Mouse (Mus musculus): Measurements from ENCODE around the gene Prpf6. TPM values are rescaled to one million over a fixed set of nuclear protein-coding genes. Genes with fewer than 3 reads are reported as not detected.

Gene Prpf6
- polyA plus RNA-seq, 1 experiment from 2014 or later: 77.0 TPM

DNA sequence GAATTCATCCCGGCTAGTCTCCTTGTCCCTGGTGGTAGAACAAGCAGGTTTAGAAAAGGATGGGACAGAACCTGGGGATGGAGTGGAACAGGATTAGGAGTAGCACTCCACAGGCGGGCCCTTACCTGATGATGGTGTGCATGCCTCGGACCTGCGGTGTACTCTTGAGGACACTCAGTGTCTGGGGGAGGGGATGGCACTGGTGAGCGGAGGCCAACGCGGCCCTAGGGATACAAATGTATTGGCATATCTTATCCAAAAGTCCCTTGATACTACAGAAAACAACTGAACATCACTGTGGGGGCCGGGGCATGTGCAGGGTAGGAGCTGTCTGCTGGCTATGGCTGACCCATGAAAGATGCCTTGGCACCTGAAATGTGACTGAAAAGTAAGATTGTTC is 21.3 kb upstream of the Prpf6 start:
- 85% methylated on average over 8 of the region's 8 CpGs for WGBS
- Histone ChIP-seq H3K27ac (ENCODE audit: low read depth, low read length) (no peak overlapping the region), H3K9me3 (ENCODE audit: control insufficient read depth, low read length) (no peaks in the 10 kb centered on the region), H3K27me3 (ENCODE audit: control insufficient read depth, insufficient read depth, low read length) (no peaks in the 10 kb centered on the region), H3K4me1 (ENCODE audit: control insufficient read depth, insufficient read depth, low read length) (no peaks in the 10 kb centered on the region), H3K36me3 (ENCODE audit: control insufficient read depth, insufficient read depth, low read length) (no peaks in the 10 kb centered on the region), H3K4me2 (no peak overlapping the region), H3K9ac (ENCODE audit: low read length) (no peak overlapping the region), H3K4me3 (ENCODE audit: low read depth, low read length) (no peak overlapping the region)
- ATAC-seq (ENCODE audit: low FRiP score) (0 out of 2 replicates have a peak, but pooled peaks have one; percentile 15), DNase-seq (ENCODE audit: low spot score, missing footprints) (no peak)

DNA sequence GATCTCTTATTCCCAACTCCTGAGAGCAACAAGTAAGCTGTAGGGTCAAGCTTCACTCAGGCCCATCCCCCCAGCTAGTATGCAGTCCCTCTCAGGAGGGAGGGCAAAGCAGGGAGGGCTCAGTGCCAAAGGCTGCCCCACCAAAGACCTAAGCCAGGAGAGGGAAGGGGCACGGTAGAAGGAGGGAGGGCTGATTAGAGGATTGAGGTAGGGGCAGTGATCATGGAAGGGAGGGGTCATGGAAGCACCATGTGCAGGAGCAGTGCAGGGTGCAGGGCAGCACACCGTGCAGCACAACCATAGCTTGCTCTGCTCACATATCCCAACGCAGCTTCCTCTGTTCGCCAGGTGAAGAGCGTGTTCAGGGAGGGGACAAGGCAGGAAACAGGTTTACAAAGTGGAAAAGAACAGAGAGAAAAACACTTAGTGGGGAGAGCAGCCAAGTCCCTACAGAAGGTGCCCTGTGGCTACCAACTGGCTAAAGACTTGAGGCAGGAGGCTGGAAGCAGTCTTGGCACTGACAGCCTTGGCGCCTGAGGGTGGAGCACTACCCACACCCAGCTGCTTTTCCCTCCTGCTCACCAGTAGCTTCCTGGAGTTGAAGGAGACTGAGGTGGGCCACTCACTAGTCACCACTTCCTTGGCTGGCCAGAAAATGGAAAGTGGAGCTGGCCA is 20.6 kb upstream of the Prpf6 start:
- Histone ChIP-seq H3K4me1 (ENCODE audit: control insufficient read depth, insufficient read depth, low read length) (no peaks in the 10 kb centered on the region), H3K4me3 (ENCODE audit: low read depth, low read length) (no peak overlapping the region), H3K27me3 (ENCODE audit: control insufficient read depth, insufficient read depth, low read length) (no peaks in the 10 kb centered on the region), H3K9me3 (ENCODE audit: control insufficient read depth, low read length) (no peaks in the 10 kb centered on the region), H3K27ac (ENCODE audit: low read depth, low read length) (no peak overlapping the region), H3K4me2 (no peak overlapping the region), H3K36me3 (ENCODE audit: control insufficient read depth, insufficient read depth, low read length) (no peaks in the 10 kb centered on the region), H3K9ac (ENCODE audit: low read length) (no peak overlapping the region)
- WGBS: 68% methylated on average over 6 of the region's 6 CpGs
- DNase-seq (ENCODE audit: low spot score, missing footprints): no peak
- ATAC-seq (ENCODE audit: low FRiP score): no peak

DNA sequence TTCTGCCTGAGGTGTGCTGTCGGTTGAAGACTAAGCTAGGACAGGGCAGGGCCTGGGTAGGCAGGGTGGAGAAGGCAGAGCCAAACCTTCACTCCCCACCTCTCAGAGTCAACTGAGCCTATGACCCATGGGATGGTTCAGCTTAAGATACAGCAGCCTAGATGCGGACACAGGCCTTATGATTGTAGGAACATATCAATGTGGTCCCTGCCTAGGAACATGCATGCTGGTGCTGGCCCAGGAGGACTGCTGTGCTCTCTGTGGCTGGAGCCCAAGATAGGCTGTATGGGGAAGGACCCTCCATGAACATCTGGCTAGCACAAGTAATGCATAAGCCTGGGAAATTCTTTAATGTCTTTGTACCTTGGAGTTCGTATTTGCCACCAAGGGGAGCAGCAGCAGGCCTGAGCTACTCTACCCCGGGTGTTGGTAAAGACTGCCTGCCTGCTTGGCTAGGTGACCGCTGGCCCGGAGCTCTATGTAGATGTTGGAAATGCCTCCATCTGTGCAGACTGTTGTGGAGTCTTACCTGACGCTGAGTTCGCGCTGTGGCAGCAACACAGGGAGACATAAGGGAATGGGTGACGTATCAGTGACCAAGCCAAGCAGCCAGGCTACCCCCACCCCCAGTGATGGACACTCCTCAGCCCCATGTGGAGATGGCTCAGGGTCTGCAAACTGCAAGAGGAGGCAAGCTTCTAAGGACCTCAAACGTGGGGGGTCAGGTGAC is 19.6 kb upstream of the Prpf6 start:
- DNase-seq (ENCODE audit: low spot score, missing footprints) (no peak), ATAC-seq (ENCODE audit: low FRiP score) (no peak)
- Histone ChIP-seq H3K4me2 (no peak overlapping the region), H3K4me3 (ENCODE audit: low read depth, low read length) (no peak overlapping the region), H3K27ac (ENCODE audit: low read depth, low read length) (no peak overlapping the region), H3K4me1 (ENCODE audit: control insufficient read depth, insufficient read depth, low read length) (no peaks in the 10 kb centered on the region), H3K36me3 (ENCODE audit: control insufficient read depth, insufficient read depth, low read length) (no peaks in the 10 kb centered on the region), H3K9me3 (ENCODE audit: control insufficient read depth, low read length) (no peaks in the 10 kb centered on the region), H3K9ac (ENCODE audit: low read length) (no peak overlapping the region), H3K27me3 (ENCODE audit: control insufficient read depth, insufficient read depth, low read length) (no peaks in the 10 kb centered on the region)
- 90% methylated on average over 11 of the region's 11 CpGs for WGBS

DNA sequence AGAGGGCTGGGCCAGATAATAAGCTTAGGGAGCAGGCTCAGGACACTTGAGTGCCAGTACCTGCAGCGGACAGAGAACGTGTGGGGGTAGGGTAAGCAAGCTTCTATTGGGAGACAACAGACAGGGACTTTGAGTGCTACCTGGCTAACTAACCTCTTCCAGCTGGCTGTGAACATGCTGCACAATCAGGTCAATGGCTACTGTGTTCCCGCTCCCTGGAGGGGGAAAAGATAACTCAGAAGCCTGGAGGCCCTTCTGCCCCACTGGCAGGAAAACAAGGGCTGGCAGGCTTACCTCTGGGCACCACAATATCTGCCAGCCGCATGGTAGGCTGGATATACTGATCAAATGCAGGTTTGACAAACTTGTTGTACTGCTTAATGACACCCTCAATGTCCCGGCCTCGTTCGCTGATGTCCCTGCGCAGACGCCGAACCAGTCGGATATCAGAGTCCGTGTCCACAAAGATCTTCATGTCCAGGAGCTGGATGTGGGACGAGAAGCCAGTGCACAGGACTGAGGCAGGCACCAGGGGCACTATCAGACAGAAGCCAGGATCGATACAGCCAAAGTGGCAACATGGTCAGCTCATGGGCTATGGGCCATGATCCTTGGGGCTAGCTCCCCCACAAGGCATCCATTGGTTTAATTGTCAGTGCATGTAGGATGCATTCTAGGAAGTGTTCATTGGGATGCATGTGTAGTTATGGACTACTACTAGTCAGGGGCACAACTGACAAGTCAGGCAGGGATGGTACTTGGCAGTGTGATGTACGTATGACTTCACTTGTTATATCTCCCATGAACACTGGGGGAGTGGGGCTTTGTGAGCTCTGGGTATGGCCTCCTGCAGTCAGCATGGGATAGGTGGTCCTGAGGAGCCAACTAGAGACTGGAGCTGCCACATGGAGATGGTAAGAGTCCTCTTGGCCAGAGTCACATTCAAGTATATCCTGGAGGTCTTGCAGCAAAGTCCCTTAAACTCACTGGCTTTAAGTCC is 18.4 kb upstream of the Prpf6 start:
- H3K4me1 ChIP-seq (ENCODE audit: control insufficient read depth, insufficient read depth, low read length): no peaks in the 10 kb centered on the region
- no peaks in the 10 kb centered on the region for H3K36me3 ChIP-seq (ENCODE audit: control insufficient read depth, insufficient read depth, low read length)
- H3K27me3 ChIP-seq (ENCODE audit: control insufficient read depth, insufficient read depth, low read length): no peaks in the 10 kb centered on the region
- H3K9me3 ChIP-seq (ENCODE audit: control insufficient read depth, low read length): no peaks in the 10 kb centered on the region
- H3K27ac ChIP-seq (ENCODE audit: low read depth, low read length): no peak overlapping the region
- WGBS: 93% methylated on average over 15 of the region's 15 CpGs
- no peak overlapping the region for H3K4me2 ChIP-seq
- ATAC-seq (ENCODE audit: low FRiP score) (no peak), DNase-seq (ENCODE audit: low spot score, missing footprints) (no peak)
- no peak overlapping the region for H3K9ac ChIP-seq (ENCODE audit: low read length)
- no peak overlapping the region for H3K4me3 ChIP-seq (ENCODE audit: low read depth, low read length)

DNA sequence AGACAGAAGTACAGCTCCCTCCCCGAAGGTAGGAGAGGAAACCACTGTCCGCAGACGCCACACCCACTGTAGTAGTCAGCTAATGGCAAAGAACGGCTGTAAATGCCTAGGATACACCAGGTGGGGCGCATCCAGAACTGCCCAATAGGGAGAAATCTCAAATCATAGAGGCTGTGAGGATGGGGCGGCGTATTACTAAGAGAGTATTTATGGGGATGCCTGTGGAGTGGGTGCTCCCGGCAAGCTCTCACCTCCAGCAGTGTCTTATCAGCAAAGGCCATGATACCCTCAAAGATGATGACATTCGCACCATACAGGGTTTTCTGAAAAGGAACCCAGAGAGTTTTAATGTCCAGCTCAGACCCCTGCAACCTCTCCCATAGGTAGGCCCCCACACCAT is 17.7 kb upstream of the Prpf6 start:
- H3K27ac ChIP-seq (ENCODE audit: low read depth, low read length): no peak overlapping the region
- DNase-seq (ENCODE audit: low spot score, missing footprints) (no peak), ATAC-seq (ENCODE audit: low FRiP score) (no peak)
- H3K4me1 ChIP-seq (ENCODE audit: control insufficient read depth, insufficient read depth, low read length): no peaks in the 10 kb centered on the region
- no peak overlapping the region for H3K9ac ChIP-seq (ENCODE audit: low read length)
- WGBS: 90% methylated on average over 9 of the region's 9 CpGs
- no peaks in the 10 kb centered on the region for H3K36me3 ChIP-seq (ENCODE audit: control insufficient read depth, insufficient read depth, low read length)
- no peak overlapping the region for H3K4me2 ChIP-seq
- H3K9me3 ChIP-seq (ENCODE audit: control insufficient read depth, low read length): no peaks in the 10 kb centered on the region
- no peaks in the 10 kb centered on the region for H3K27me3 ChIP-seq (ENCODE audit: control insufficient read depth, insufficient read depth, low read length)
- no peak overlapping the region for H3K4me3 ChIP-seq (ENCODE audit: low read depth, low read length)

DNA sequence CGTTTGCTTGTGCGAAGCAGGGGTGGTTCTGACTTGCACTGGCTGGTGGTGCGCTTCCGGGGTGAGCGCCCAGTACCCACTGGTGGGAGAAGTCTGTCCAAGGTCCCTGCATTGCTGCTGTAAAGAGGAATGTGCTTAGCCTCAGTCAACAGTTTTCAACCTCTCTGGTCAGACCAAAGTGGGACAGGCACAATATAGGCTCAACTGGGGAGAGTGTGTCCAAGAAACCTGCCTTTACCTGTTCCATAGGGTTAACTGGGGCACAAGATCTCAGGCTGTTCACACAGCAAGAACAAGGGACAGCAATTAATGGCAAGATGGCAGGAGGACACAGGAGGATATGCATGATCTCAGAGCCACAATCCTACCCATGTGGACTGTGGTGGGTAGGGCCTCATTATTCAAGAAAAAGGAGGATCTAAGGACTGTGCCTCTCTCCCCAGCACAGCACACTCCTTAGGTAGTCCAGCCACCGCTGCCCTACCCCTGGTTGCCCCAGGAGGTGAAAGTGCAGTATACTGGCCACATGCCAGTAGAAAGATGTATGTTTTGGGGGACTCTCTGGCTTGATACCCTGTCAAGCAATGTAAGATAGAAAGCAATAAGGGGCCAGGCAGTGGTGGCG is 16.6 kb upstream of the Prpf6 start:
- 89% methylated on average over 7 of the region's 7 CpGs for WGBS
- DNase-seq (ENCODE audit: low spot score, missing footprints): no peak
- H3K36me3 ChIP-seq (ENCODE audit: control insufficient read depth, insufficient read depth, low read length): no peaks in the 10 kb centered on the region

DNA sequence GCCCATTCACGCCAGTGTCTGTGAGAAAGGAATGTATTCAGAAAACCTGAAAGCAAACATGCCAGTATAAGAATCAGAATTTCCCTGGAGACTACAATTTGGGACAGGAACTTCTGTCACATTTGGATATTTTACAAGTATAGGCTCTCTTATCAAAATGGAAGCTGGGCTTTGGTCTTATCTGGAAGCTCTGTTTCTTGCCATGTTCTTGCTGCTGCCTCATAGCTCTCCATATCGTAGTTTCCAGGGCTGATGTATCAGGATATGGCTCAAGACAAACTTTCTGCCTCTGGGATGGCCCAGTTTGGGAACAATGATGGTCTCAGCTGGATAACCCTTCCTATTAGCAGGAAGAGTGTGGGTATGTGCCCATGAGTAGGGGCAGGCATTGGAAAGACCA is 15.1 kb upstream of the Prpf6 start:
- Histone ChIP-seq H3K4me1 (ENCODE audit: control insufficient read depth, insufficient read depth, low read length) (peaks cover 6% of the 10 kb centered on the region; the same call in 1 of the 2 replicates), H3K4me3 (ENCODE audit: low read depth, low read length) (no peak overlapping the region), H3K36me3 (ENCODE audit: control insufficient read depth, insufficient read depth, low read length) (no peaks in the 10 kb centered on the region), H3K9ac (ENCODE audit: low read length) (no peak overlapping the region), H3K27ac (ENCODE audit: low read depth, low read length) (no peak overlapping the region), H3K9me3 (ENCODE audit: control insufficient read depth, low read length) (no peaks in the 10 kb centered on the region), H3K27me3 (ENCODE audit: control insufficient read depth, insufficient read depth, low read length) (no peaks in the 10 kb centered on the region), H3K4me2 (no peak overlapping the region)
- DNase-seq (ENCODE audit: low spot score, missing footprints) (no peak), ATAC-seq (ENCODE audit: low FRiP score) (no peak)
- 96% methylated on average over 2 of the region's 2 CpGs for WGBS

More for the DNA sequence above, 16.6 kb upstream of the Prpf6 start:
- Histone ChIP-seq H3K4me1 (ENCODE audit: control insufficient read depth, insufficient read depth, low read length) (no peaks in the 10 kb centered on the region), H3K4me3 (ENCODE audit: low read depth, low read length) (no peak overlapping the region), H3K9ac (ENCODE audit: low read length) (no peak overlapping the region), H3K27ac (ENCODE audit: low read depth, low read length) (no peak overlapping the region), H3K9me3 (ENCODE audit: control insufficient read depth, low read length) (no peaks in the 10 kb centered on the region), H3K4me2 (no peak overlapping the region), H3K27me3 (ENCODE audit: control insufficient read depth, insufficient read depth, low read length) (no peaks in the 10 kb centered on the region)
- no peak for ATAC-seq (ENCODE audit: low FRiP score)

DNA sequence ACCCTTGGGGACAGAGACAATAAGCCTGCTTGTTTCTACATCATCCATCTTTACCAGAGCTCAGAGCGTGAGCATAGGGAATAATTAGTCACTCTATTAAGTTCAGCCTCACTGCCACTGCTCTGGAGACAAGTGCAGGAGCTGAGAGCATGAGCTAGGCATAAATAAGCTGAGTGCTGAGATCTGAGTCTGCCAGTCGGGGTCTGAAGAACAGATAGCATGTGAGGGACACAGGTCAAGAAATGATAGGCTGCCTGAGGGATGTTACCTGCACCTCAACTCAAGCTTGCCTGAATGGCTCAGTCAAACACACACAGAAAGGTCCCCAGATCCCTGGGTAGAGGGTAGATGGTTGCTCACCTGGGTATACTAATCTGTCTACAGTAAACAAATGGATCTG is 14.5 kb upstream of the Prpf6 start:
- Histone ChIP-seq H3K9ac (ENCODE audit: low read length) (no peak overlapping the region), H3K27me3 (ENCODE audit: control insufficient read depth, insufficient read depth, low read length) (no peaks in the 10 kb centered on the region), H3K36me3 (ENCODE audit: control insufficient read depth, insufficient read depth, low read length) (no peaks in the 10 kb centered on the region), H3K9me3 (ENCODE audit: control insufficient read depth, low read length) (no peaks in the 10 kb centered on the region), H3K4me3 (ENCODE audit: low read depth, low read length) (no peak overlapping the region), H3K4me1 (ENCODE audit: control insufficient read depth, insufficient read depth, low read length) (peaks cover 6% of the 10 kb centered on the region), H3K27ac (ENCODE audit: low read depth, low read length) (no peak overlapping the region), H3K4me2 (no peak overlapping the region)
- no peak for DNase-seq (ENCODE audit: low spot score, missing footprints)
- WGBS: 83% methylated on average over 2 of the region's 2 CpGs
- ATAC-seq (ENCODE audit: low FRiP score): no peak
